Mouse (Mus musculus) embryonic facial prominence, embryonic 11.5 days (tissue): Measurements from ENCODE around the gene Slc24a4. TPM values are rescaled to one million over a fixed set of nuclear protein-coding genes. Genes with fewer than 3 reads are reported as not detected.

Source experiments
- ATAC-seq: fragments of 200-750 bp; cut with Nextera tagmentation; replicated peaks from 2 replicates; pipeline ENCODE4 v1.8.0; 2017; ENCODE audit warnings: low read depth; ENCODE audit not compliant: insufficient number of reproducible peaks, low FRiP score, low TSS enrichment
- DNase-seq: peaks from one replicate; pipeline ENCODE4 v3.0.0-alpha.2; 2015; ENCODE audit warnings: low spot score
- H3K27ac ChIP-seq: fragments of 300-500 bp; sonication (generic); replicated peaks from 2 replicates; pipeline ENCODE4 v1.5.1; 2014; ENCODE audit warnings: mild to moderate bottlenecking, low read depth, low read length, control low read depth
- H3K27me3 ChIP-seq: fragments of 300-500 bp; sonication (generic); 2 replicates; pipeline ENCODE4 v1.6.1; 2014; ENCODE audit warnings: mild to moderate bottlenecking, low read length, moderate library complexity, mixed read lengths; ENCODE audit not compliant: control insufficient read depth, insufficient read depth
- H3K36me3 ChIP-seq: fragments of 300-500 bp; sonication (generic); replicated peaks from 2 replicates; pipeline ENCODE4 v1.6.1; 2014; ENCODE audit warnings: low read depth, mild to moderate bottlenecking, low read length, moderate library complexity, mixed read lengths; ENCODE audit not compliant: control insufficient read depth, insufficient read depth
- H3K4me1 ChIP-seq: fragments of 300-500 bp; sonication (generic); 2 replicates; pipeline ENCODE4 v1.6.1; 2014; ENCODE audit warnings: low read length, mixed read lengths; ENCODE audit not compliant: control insufficient read depth, insufficient read depth
- H3K4me2 ChIP-seq: fragments of 300-500 bp; sonication (generic); 2 replicates; pipeline ENCODE4 v1.6.1; 2014; ENCODE audit warnings: low read depth, mild to moderate bottlenecking, control low read depth, low read length, moderate library complexity
- H3K4me3 ChIP-seq: fragments of 300-500 bp; sonication (generic); 2 replicates; pipeline ENCODE4 v1.5.1; 2014; ENCODE audit warnings: low read depth, low read length, control low read depth
- H3K9ac ChIP-seq: fragments of 300-500 bp; sonication (generic); replicated peaks from 2 replicates; pipeline ENCODE4 v1.6.1; 2014; ENCODE audit warnings: mild to moderate bottlenecking, control low read depth, low read length
- H3K9me3 ChIP-seq: fragments of 300-500 bp; sonication (generic); replicated peaks from 2 replicates; pipeline ENCODE4 v1.6.1; 2016; ENCODE audit warnings: mild to moderate bottlenecking, low read length, inconsistent platforms, mixed read lengths; ENCODE audit not compliant: control insufficient read depth
- WGBS: fragments of 180-500 bp; shearing (Covaris S2); extraction: QIAGEN DNeasy Blood & Tissue Kit; methylation state at CpG from one replicate; pipeline ENCODE4 v1.1.7; 2014; 5-methylcytosine and 5-hydroxymethylcytosine counted together
- polyA plus RNA-seq: library from polyadenylated mRNA; unstranded; fragments of >200 nt; fragmentation: Nextera tagmentation; extraction: Ambion mirVana; gene quantifications from 2 replicates; pipeline ENCODE4 v1.2.1, GENCODE M21; 2014

Slc24a4 gene
- polyA plus RNA-seq, 1 experiment from 2014 or later, result 0.24 TPM

GRCm38 (mm10) chr12:102282763-102283482, 154.4 kb downstream of the Slc24a4 start, which contains the start of gene Rin3:
Rin3 (plus strand) TSS chr12:102283048.
- Histone ChIP-seq H3K27me3 (no peaks in the 10 kb centered on the region; the same call in 1 of the 2 replicates), H3K27ac (no peak within 1 kb of the TSS), H3K9me3 (no peaks in the 10 kb centered on the region), H3K4me1 (no peaks in the 10 kb centered on the region), H3K36me3 (no peaks in the 10 kb centered on the region), H3K4me3 (peak within 1 kb of the TSS; percentile 61), H3K4me2 (peak within 1 kb of the TSS; percentile 97), H3K9ac (peak within 1 kb of the TSS; percentile 71)
- WGBS, result under 1% methylated on average over 58 of the region's 75 CpGs
- DNase-seq, result peak; percentile 61
- peak; percentile 60 for ATAC-seq

GRCm38 (mm10) chr12:102283483-102284266, 155.1 kb downstream of the Slc24a4 start:
- Histone ChIP-seq H3K4me3 (peak overlapping the region; percentile 61), H3K4me1 (no peaks in the 10 kb centered on the region), H3K9me3 (no peaks in the 10 kb centered on the region), H3K27ac (no peak overlapping the region), H3K27me3 (no peaks in the 10 kb centered on the region; the same call in 1 of the 2 replicates), H3K36me3 (no peaks in the 10 kb centered on the region), H3K4me2 (peak overlapping the region; percentile 97), H3K9ac (peak overlapping the region; percentile 71)
- peak; percentile 64 for ATAC-seq
- WGBS, result 6% methylated on average over 23 of the region's 24 CpGs
- DNase-seq, result no peak

- no peak for DNase-seq
- H3K27me3 ChIP-seq, result no peaks in the 10 kb centered on the region; the same call in 1 of the 2 replicates
- H3K36me3 ChIP-seq, result no peaks in the 10 kb centered on the region
- no peaks in the 10 kb centered on the region for H3K9me3 ChIP-seq
- H3K4me2 ChIP-seq, result peak overlapping the region; percentile 97
- no peak for ATAC-seq
- 36% methylated on average over 9 of the region's 9 CpGs for WGBS
- H3K4me1 ChIP-seq, result no peaks in the 10 kb centered on the region
- no peak overlapping the region for H3K9ac ChIP-seq
- no peak overlapping the region for H3K4me3 ChIP-seq
- no peak overlapping the region for H3K27ac ChIP-seq
Measured at GRCm38 (mm10) chr12:102284267-102284610, 155.7 kb downstream of the Slc24a4 start.

- Histone ChIP-seq H3K4me1 (no peaks in the 10 kb centered on the region), H3K36me3 (no peaks in the 10 kb centered on the region), H3K4me3 (no peak overlapping the region), H3K9ac (no peak overlapping the region), H3K27me3 (no peaks in the 10 kb centered on the region; the same call in 1 of the 2 replicates), H3K27ac (no peak overlapping the region), H3K9me3 (no peaks in the 10 kb centered on the region), H3K4me2 (no peak overlapping the region; the same call in 1 of the 2 replicates)
- 25% methylated on average over 3 of the region's 3 CpGs for WGBS
- DNase-seq (no peak), ATAC-seq (no peak)
Measured at GRCm38 (mm10) chr12:102284618-102285159, 156.2 kb downstream of the Slc24a4 start.

DNA sequence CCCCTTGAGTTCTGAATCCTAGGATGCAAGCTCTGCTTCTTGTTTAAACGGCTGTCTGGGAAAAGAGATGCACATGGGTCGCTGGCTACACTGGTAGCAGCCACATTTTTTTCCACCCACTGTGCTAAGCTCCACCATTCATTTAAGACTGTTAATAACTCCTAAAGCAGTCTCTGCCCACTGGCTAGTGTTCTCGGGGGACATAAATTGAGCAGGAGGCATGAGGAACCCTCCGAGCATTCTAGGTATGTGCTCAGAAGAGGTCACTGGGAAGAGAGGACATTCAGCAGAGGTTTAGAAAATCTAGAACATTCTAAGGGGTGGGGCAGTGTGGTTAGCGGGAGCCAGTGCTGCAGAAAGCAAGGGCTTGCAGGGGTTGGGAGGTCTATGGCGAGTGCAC, 156.8 kb downstream of the Slc24a4 start:
- Histone ChIP-seq H3K36me3 (no peaks in the 10 kb centered on the region), H3K27ac (no peak overlapping the region), H3K27me3 (no peaks in the 10 kb centered on the region; the same call in 1 of the 2 replicates), H3K9me3 (no peaks in the 10 kb centered on the region), H3K4me3 (no peak overlapping the region), H3K4me1 (no peaks in the 10 kb centered on the region), H3K9ac (no peak overlapping the region), H3K4me2 (no peak overlapping the region)
- no peak for ATAC-seq
- no peak for DNase-seq
- WGBS, result 79% methylated on average over 6 of the region's 6 CpGs

- H3K36me3 ChIP-seq, result no peaks in the 10 kb centered on the region
- WGBS, result 76% methylated on average over 5 of the region's 5 CpGs
- no peak overlapping the region for H3K27ac ChIP-seq
- H3K4me2 ChIP-seq, result no peak overlapping the region
- H3K27me3 ChIP-seq, result no peaks in the 10 kb centered on the region; the same call in 1 of the 2 replicates
- H3K4me3 ChIP-seq, result no peak overlapping the region
- no peaks in the 10 kb centered on the region for H3K4me1 ChIP-seq
- H3K9ac ChIP-seq, result no peak overlapping the region
- no peaks in the 10 kb centered on the region for H3K9me3 ChIP-seq
- DNase-seq, result no peak
- no peak for ATAC-seq
Measured at GRCm38 (mm10) chr12:102285779-102286178, 157.2 kb downstream of the Slc24a4 start.

- no peak overlapping the region for H3K9ac ChIP-seq
- 82% methylated on average over 10 of the region's 10 CpGs for WGBS
- ATAC-seq (no peak), DNase-seq (no peak)
- H3K9me3 ChIP-seq, result no peaks in the 10 kb centered on the region
- H3K36me3 ChIP-seq, result no peaks in the 10 kb centered on the region
- no peaks in the 10 kb centered on the region; the same call in 1 of the 2 replicates for H3K27me3 ChIP-seq
- no peak overlapping the region for H3K4me2 ChIP-seq
- H3K4me3 ChIP-seq, result no peak overlapping the region
- no peaks in the 10 kb centered on the region for H3K4me1 ChIP-seq
- H3K27ac ChIP-seq, result no peak overlapping the region
Measured at GRCm38 (mm10) chr12:102286681-102287414, 158.3 kb downstream of the Slc24a4 start.
